Mouse (Mus musculus) mammary gland, adult 2 months (tissue): ENCODE data around the gene Coro1b. TPM values are rescaled to one million over a fixed set of nuclear protein-coding genes. Genes with fewer than 3 reads are reported as not detected.

ENCODE experiments used
- polyA plus RNA-seq: library from polyadenylated mRNA; depleted of rRNA; stranded (reverse); fragments of >200 nt; gene quantifications from 2 replicates; pipeline ENCODE4 v1.2.3, GENCODE M21; 2012; ENCODE audit warnings: low replicate concordance; rRNA removed

The Coro1b gene
- polyA plus RNA-seq, result 266 and 387 TPM in 2 replicates

GRCm38 (mm10) chr19:4148491-4148806, at the start of gene Coro1b:
TSS of gene Coro1b (plus strand) at chr19:4148619.

GRCm38 (mm10) chr19:4099837-4100717, 48.3 kb upstream of the Coro1b start, which contains the start of gene Pitpnm1:
TSS of gene Pitpnm1 (plus strand) at chr19:4099998.

GRCm38 (mm10) chr19:4125741-4126696, 22.4 kb upstream of the Coro1b start, which contains the start of gene Aip:
TSS of gene Aip (minus strand) at chr19:4125858.

GRCm38 (mm10) chr19:4139446-4139845, 9.0 kb upstream of the Coro1b start, which contains the start of gene Gpr152:
TSS of gene Gpr152 (plus strand) at chr19:4139787.

GRCm38 (mm10) chr19:4143759-4144268, 4.6 kb upstream of the Coro1b start, which contains the start of gene Cabp4:
TSS of gene Cabp4 (minus strand) at chr19:4144033.

GRCm38 (mm10) chr19:4153232-4153654, 4.8 kb downstream of the Coro1b start, which contains the start of gene Ptprcap:
TSS of gene Ptprcap (plus strand) at chr19:4153604.

GRCm38 (mm10) chr19:4162646-4163542, 14.5 kb downstream of the Coro1b start, which contains the start of gene Rps6kb2:
TSS of gene Rps6kb2 (minus strand) at chr19:4163354.

GRCm38 (mm10) chr19:4175368-4175947, 27.0 kb downstream of the Coro1b start, which contains the start of gene Carns1:
TSS of gene Carns1 (minus strand) at chr19:4175479.

GRCm38 (mm10) chr19:4190831-4191334, 42.5 kb downstream of the Coro1b start, which contains the start of gene Tbc1d10c:
TSS of gene Tbc1d10c (minus strand) at chr19:4191284.

GRCm38 (mm10) chr19:4191528-4192250, 43.3 kb downstream of the Coro1b start, which contains the start of gene Ppp1ca:
TSS of gene Ppp1ca (plus strand) at chr19:4192065.

GRCm38 (mm10) chr19:4201291-4201909, 53.0 kb downstream of the Coro1b start, which contains the start of gene Rad9a:
TSS of gene Rad9a (minus strand) at chr19:4201662.

Other genes with a start within 250 kb of the Coro1b start
- gene Tcirg1, start 241.5 kb upstream of the Coro1b start, polyA plus RNA-seq, result 218 and 220 TPM in 2 replicates
- 276 and 363 TPM in 2 replicates for gene Ndufs8, start 235.8 kb upstream of the Coro1b start, polyA plus RNA-seq
- gene Aldh3b1, start 218.8 kb upstream of the Coro1b start, polyA plus RNA-seq, result 13.0 and 17.1 TPM in 2 replicates
- 307 and 435 TPM in 2 replicates for gene Unc93b1, start 213.4 kb upstream of the Coro1b start, polyA plus RNA-seq
- gene Aldh3b3, start 190.0 kb upstream of the Coro1b start, polyA plus RNA-seq, result 0.50 and 0.69 TPM in 2 replicates
- 22.0 and 22.5 TPM in 2 replicates for gene Aldh3b2, start 176.3 kb upstream of the Coro1b start, polyA plus RNA-seq
- gene Acy3, start 162.0 kb upstream of the Coro1b start, polyA plus RNA-seq, result 56.0 and 64.9 TPM in 2 replicates
- not detected in 2 replicates for gene Tbx10, start 155.9 kb upstream of the Coro1b start, polyA plus RNA-seq
- gene Nudt8, start 148.0 kb upstream of the Coro1b start, polyA plus RNA-seq, result 12.2 and 22.8 TPM in 2 replicates
- gene Gm49405, start 148.0 kb upstream of the Coro1b start, polyA plus RNA-seq, result 2.5 and 2.9 TPM in 2 replicates
- gene Doc2g, start 145.3 kb upstream of the Coro1b start, polyA plus RNA-seq, result 6.3 and 13.3 TPM in 2 replicates
- gene Ndufv1, start 135.8 kb upstream of the Coro1b start, polyA plus RNA-seq, result 188 and 271 TPM in 2 replicates
- 508 and 632 TPM in 2 replicates for gene Gstp1, start 110.6 kb upstream of the Coro1b start, polyA plus RNA-seq
- gene Gstp2, start 102.6 kb upstream of the Coro1b start, polyA plus RNA-seq, result 24.3 and 163 TPM in 2 replicates
- 14.6 and 23.5 TPM in 2 replicates for gene Gstp3, start 89.0 kb upstream of the Coro1b start, polyA plus RNA-seq
- gene Cabp2, start 67.0 kb upstream of the Coro1b start, polyA plus RNA-seq, result 0.61 TPM in 1 of 2 replicates, not detected in the other
- 257 and 348 TPM in 2 replicates for gene Cdk2ap2, start 51.4 kb upstream of the Coro1b start, polyA plus RNA-seq
- gene Pitpnm1, start 48.6 kb upstream of the Coro1b start, polyA plus RNA-seq, result 157 and 297 TPM in 2 replicates
- 113 and 122 TPM in 2 replicates for gene Aip, start 22.8 kb upstream of the Coro1b start, polyA plus RNA-seq
- 0.69 and 0.80 TPM in 2 replicates for gene Gpr152, start 8.8 kb upstream of the Coro1b start, polyA plus RNA-seq
- 1.2 TPM in 2 replicates for gene Cabp4, start 4.6 kb upstream of the Coro1b start, polyA plus RNA-seq
- 183 and 672 TPM in 2 replicates for gene Ptprcap, start 5.0 kb downstream of the Coro1b start, polyA plus RNA-seq
- 46.6 and 54.5 TPM in 2 replicates for gene Rps6kb2, start 14.7 kb downstream of the Coro1b start, polyA plus RNA-seq
- 32.3 and 39.2 TPM in 2 replicates for gene Carns1, start 26.9 kb downstream of the Coro1b start, polyA plus RNA-seq
- gene Tbc1d10c, start 42.7 kb downstream of the Coro1b start, polyA plus RNA-seq, result 91.7 and 196 TPM in 2 replicates
- 586 and 618 TPM in 2 replicates for gene Ppp1ca, start 43.4 kb downstream of the Coro1b start, polyA plus RNA-seq
- 49.2 and 51.9 TPM in 2 replicates for gene Rad9a, start 53.0 kb downstream of the Coro1b start, polyA plus RNA-seq
- gene Clcf1, start 65.6 kb downstream of the Coro1b start, polyA plus RNA-seq, result 54.9 and 127 TPM in 2 replicates
- gene AC109138.7, start 65.7 kb downstream of the Coro1b start, polyA plus RNA-seq, result not detected in 2 replicates
- 207 and 218 TPM in 2 replicates for gene Pold4, start 83.3 kb downstream of the Coro1b start, polyA plus RNA-seq
- 116 and 124 TPM in 2 replicates for gene Ssh3, start 120.6 kb downstream of the Coro1b start, polyA plus RNA-seq
- 12.7 and 17.2 TPM in 2 replicates for gene Ankrd13d, start 134.5 kb downstream of the Coro1b start, polyA plus RNA-seq
- 156 and 263 TPM in 2 replicates for gene Grk2, start 157.6 kb downstream of the Coro1b start, polyA plus RNA-seq
- 125 and 186 TPM in 2 replicates for gene Kdm2a, start 249.7 kb downstream of the Coro1b start, polyA plus RNA-seq